Mouse (Mus musculus): ENCODE measurements around the gene Gm49394. TPM values are rescaled to one million over a fixed set of nuclear protein-coding genes. Genes with fewer than 3 reads are reported as not detected.
A peak's percentile ranks its signal among the peaks of the same experiment; 100 is the strongest.

Gene Gm49394
- total RNA-seq, 2 experiments from 2014 or later, result not detected

DNA sequence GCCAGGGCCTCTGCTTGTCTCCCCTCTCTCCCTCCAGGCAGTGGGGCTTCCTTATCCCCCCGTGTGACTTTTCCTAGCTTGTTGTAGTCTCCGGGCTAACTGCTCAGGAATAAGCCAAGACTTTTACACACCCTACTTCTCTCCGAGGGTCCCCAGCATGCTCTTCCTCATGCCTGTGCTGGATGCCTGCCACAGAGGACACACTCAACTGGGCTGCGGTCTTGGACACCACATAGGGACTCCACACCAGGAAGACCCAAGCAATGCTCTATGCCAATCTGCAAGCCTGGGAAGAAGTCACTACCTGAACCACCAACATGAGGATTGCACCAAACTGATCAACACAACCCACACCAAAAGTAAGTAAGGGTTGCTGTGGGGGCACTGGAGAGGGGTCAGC is 3.6 kb downstream of the Gm49394 start:
- intact Hi-C loops (cut with DNase I), result no loop called here
- no peak for TF ChIP-seq CTCF (IDR thresholded peaks at IDR 0.05)
- Histone ChIP-seq H3K27ac (no peak overlapping the region), H3K4me3 (no peak overlapping the region)
- DNase-seq, result no peak

DNA sequence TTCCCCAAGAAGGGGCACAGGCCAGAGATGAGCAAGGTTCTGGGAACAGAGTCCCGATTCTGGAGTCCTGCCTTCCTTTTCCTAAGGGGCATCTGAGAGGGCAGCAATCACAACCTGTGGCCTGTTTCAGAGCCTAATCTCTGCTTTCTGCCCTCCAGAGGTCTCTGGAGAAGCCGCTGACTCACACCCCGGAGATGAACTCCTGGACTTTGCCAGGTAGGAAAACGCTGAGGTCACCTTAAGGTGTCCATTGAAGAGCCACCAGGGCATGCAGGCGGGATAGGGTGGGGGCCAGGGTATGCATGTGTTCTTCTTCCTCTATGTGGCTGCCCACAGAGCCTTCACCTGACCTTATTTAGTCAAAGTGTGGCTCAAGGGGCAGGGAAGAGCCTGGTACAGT is 4.4 kb downstream of the Gm49394 start:
- Histone ChIP-seq H3K27ac (no peak overlapping the region), H3K4me3 (no peak overlapping the region)
- no peak for TF ChIP-seq CTCF (IDR thresholded peaks at IDR 0.05)
- DNase-seq, result no peak
- intact Hi-C loops (cut with DNase I), result no loop called here

DNA sequence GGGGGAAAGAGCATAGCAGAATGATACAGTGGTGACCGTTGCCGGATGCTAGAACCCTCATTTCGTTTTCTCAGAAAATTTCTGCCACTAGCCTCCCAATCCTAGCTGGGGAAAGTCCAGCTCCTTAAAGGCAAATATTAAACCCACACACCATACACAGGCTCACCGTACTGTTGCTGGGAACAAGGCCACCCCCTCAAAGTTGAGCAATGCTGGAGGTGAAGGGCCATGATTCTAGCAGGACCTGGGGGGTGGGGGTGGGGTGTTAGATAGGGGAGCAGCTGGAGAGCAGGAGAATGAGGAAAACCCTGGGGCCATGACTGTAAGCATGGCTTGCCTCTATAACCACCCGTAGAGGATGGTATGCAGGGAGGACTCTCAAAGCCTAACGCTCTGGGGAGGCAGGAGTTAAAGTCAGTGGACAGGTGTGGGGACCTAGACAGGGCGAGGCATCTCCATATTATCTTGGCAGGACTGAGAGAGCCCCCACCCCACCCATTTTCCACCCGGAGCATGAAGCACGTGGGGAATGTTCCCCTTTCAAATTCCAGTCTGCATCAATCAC is 5.2 kb downstream of the Gm49394 start:
- intact Hi-C loops (cut with DNase I), result loop anchor here (5.0 kb wide), 1 partner anchor 37 kb away; no protein-coding TSS in a partner anchor
- Histone ChIP-seq H3K27ac (no peak overlapping the region), H3K4me3 (no peak overlapping the region)
- no peak for TF ChIP-seq CTCF (IDR thresholded peaks at IDR 0.05)
- no peak for DNase-seq

DNA sequence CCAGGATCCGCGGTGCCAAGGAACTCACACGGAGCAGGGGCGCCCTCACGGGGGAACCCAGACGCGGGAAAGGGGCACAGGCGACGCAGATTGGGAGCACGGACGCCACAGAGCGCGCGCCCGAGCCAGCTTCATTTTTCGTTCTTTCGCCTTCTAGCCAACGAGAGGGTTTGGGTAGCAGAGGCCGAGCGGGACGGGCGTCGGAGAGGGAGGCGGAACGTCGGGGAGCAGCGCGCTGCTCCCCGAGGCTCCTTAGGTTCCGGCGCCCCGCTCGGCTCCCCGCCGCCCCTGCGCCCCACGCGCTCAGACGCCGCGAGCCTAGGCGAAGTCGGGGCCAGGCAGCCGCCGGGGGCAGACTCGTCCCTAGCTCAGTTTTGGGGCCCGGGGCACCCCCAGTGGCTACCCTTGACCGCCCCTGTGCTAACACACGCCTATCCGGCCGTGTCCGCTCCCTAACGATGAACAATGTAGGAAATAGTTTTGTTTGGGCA is 5.8 kb downstream of the Gm49394 start:
- Histone ChIP-seq H3K27ac (no peak overlapping the region), H3K4me3 (peak overlapping the region; percentile 54)
- no peak for TF ChIP-seq CTCF (IDR thresholded peaks at IDR 0.05)
- intact Hi-C loops (cut with DNase I), result loop anchor here (5.0 kb wide), 1 partner anchor 37 kb away; no protein-coding TSS in a partner anchor
- DNase-seq, result peak; percentile 48

DNA sequence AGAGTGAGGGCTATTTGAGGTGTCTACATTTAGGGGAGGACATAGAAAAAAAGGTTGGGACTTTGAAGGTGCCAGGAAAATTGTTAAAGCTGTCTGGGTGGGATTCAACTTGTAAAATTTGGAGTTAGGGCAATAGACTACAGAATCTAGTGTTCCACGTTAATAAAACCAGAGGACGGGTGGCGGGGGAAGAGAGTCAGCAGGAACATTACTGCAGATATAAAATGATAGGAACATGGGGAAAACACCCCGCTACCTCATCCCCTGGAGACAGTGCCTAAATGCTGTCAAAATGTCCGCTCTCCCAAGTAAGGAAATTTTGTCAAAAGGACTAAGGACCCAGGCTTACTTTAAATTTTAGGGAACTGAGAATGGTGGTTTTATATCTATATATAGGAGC is 6.6 kb downstream of the Gm49394 start:
- no peak for TF ChIP-seq CTCF (IDR thresholded peaks at IDR 0.05)
- intact Hi-C loops (cut with DNase I), result loop anchor here (5.0 kb wide), 1 partner anchor 36 kb away; no protein-coding TSS in a partner anchor
- Histone ChIP-seq H3K4me3 (no peak overlapping the region), H3K27ac (no peak overlapping the region)
- no peak for DNase-seq

DNA sequence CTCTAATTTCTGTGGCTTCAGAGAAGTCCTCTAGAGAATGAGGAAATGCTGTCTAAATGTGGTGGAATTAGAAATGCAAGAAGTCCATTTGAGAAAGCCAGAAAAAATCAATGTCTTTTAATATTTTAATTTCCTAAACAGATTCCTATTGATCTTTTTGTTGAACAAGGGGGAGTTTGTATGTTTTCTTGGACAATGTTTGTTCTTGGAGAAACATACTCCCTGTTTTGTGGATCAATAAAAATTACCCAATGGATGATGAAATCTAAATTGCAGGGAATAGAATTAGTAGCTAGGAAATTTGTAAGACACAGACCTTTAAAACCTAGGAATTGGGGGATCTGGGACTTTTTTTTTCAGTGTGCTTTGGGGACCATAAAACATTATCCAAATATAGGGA is 7.9 kb downstream of the Gm49394 start:
- no peak overlapping the region for H3K27ac ChIP-seq
- no peak for TF ChIP-seq CTCF (IDR thresholded peaks at IDR 0.05)
- no peak overlapping the region for H3K4me3 ChIP-seq
- no peak for DNase-seq
- intact Hi-C loops (cut with DNase I), result loop anchor here (5.0 kb wide), 1 partner anchor 35 kb away; no protein-coding TSS in a partner anchor

DNA sequence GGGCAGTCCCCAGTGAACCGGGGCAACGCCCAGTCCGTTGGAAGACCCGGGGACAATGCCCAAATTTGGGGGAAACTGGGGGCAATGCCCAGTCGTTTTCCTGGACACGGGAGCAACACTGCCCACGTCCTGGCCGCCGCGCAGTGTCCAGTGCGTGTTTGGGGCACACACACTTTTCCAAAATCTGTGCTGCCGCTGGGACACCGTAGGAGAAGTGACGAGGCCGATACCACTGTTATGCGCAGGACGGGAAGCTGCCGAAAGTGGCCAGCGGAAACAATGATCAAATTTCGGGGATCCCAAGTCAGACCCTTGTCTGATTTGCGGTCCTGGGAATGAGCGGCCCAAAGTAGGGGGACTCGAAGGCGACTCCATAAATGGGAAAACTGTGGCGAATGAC is 8.7 kb downstream of the Gm49394 start:
- DNase-seq, result no peak
- TF ChIP-seq CTCF (IDR thresholded peaks at IDR 0.05), result no peak
- peak overlapping the region; percentile 72 for H3K4me3 ChIP-seq
- intact Hi-C loops (cut with DNase I), result loop anchor here (5.0 kb wide), 1 partner anchor 34 kb away; no protein-coding TSS in a partner anchor
- no peak overlapping the region for H3K27ac ChIP-seq

DNA sequence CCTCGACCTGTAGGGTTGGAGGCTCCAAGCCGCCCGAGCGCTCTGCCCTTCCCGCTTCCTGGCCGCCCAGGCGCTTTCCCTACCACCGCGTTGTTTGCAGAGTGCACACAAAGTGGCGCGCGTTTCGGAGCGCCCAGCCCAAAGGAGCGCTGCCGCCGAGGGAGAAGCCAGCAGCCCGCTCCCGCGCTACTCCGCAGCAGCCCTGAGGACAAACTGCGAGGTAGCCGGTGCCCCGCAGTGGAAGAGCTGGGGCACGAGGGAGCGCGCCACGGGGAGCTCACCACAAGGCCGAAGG is 9.1 kb downstream of the Gm49394 start:
- H3K27ac ChIP-seq, result no peak overlapping the region
- intact Hi-C loops (cut with DNase I), result loop anchor here (5.0 kb wide), 1 partner anchor 33 kb away; no protein-coding TSS in a partner anchor
- peak; percentile 28 for DNase-seq
- TF ChIP-seq CTCF (IDR thresholded peaks at IDR 0.05), result no peak
- H3K4me3 ChIP-seq, result peak overlapping the region; percentile 72

DNA sequence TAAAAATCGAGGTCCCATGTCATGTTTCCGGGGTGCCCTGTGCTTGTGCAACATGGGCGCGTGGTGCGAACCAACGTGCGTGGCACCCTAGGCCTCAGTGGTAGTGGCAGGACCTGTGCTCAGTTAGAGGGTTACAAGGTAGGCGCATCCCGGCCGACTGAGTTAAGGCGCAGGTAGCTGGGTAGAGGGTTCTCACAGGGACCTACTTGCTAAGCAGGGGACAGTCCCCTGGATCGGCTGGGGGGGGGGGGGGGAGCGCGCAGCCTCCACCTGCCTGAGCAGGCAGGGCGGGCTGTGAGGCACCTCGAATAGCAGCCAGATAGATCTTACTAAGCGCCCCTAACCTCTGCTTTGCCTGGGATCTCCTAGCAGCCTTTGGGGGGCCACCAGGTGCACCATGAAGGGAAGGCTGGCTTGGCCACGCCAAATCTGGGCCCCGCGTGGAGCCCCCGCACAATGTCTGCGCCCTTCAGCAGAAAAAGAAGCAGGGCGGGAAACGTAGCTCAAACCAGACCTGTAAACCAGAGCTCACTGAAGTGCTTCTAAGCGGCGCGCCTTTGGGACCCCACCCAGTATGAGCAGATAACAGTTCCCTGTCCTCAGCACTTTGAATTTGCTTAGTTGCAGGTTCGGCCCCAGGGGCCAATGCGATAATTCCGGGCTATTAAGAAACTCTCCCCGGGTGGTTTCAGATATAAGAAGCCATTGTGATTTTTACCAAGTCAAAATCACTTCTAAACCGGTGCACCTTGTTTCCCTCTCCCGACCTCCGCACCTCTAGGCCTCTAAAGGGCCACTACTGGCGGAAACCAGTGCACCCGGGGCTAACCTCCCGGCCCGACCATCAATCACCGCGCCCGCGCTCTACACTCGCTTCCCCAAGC is 9.7 kb downstream of the Gm49394 start:
- DNase-seq, result no peak
- no peak overlapping the region for H3K27ac ChIP-seq
- TF ChIP-seq CTCF (IDR thresholded peaks at IDR 0.05), result no peak
- intact Hi-C loops (cut with DNase I), result loop anchor here (5.0 kb wide), 1 partner anchor 33 kb away; no protein-coding TSS in a partner anchor
- H3K4me3 ChIP-seq, result peak overlapping the region; percentile 72

DNA sequence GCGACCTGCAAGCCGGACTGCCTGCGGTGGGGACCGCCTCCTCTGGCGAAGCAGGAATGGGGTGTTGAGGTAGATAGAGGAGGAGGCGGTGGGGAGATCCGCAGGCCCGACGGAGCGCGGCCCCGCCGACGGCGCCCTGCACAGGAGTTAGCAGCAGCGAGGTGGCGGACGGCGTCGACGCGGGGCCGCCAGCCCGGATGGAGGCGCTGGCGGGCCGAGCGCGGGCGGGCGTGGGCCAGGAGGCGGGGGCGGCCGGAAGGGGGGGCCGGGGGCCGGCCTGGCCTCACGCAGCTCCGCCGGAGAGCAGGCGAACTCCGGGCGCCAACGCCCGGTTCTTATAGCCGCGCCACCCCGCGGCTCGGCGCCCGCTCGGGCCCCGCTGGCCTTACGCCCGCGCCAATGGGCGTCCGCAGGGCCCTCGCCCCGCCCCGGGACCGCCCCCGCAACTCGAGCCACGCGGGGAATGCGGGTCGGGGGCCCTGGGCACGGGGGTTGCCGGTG is 10.5 kb downstream of the Gm49394 start:
- intact Hi-C loops (cut with DNase I), result no loop called here
- H3K4me3 ChIP-seq, result peak overlapping the region; percentile 72
- peak; percentile 27; the same call in 1 of the 2 replicates for TF ChIP-seq CTCF (IDR thresholded peaks at IDR 0.05)
- peak overlapping the region; percentile 38; the same call in 1 of the 2 replicates for H3K27ac ChIP-seq
- DNase-seq, result peak; percentile 67

DNA sequence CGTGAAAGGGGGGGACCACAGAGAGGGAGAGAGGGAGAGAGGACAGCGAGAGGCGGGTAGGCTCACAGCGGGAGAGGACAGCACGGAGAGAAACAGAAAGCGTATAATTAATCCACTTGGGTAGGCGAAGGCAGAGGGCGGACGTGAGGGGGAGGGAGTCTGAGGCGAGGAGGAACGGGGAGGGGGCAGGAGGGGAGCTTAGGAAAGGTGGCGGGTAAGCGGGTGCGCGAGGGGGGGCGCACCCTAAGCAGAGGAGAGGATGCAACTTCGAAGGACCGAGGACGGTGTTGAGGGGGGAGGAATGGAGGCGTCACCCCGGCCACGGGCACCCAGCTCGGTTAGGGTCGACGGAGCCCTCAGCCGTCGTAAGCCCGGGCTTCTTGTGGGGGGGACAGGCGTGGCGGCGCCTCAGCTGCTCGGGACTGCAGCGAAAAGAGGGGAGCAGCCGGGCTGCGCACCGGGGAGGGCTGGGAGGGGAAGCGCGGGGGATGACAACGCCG is 11.0 kb downstream of the Gm49394 start:
- H3K27ac ChIP-seq, result peak overlapping the region; percentile 38; the same call in 1 of the 2 replicates
- intact Hi-C loops (cut with DNase I), result no loop called here
- no peak for TF ChIP-seq CTCF (IDR thresholded peaks at IDR 0.05)
- DNase-seq, result no peak
- peak overlapping the region; percentile 72 for H3K4me3 ChIP-seq

DNA sequence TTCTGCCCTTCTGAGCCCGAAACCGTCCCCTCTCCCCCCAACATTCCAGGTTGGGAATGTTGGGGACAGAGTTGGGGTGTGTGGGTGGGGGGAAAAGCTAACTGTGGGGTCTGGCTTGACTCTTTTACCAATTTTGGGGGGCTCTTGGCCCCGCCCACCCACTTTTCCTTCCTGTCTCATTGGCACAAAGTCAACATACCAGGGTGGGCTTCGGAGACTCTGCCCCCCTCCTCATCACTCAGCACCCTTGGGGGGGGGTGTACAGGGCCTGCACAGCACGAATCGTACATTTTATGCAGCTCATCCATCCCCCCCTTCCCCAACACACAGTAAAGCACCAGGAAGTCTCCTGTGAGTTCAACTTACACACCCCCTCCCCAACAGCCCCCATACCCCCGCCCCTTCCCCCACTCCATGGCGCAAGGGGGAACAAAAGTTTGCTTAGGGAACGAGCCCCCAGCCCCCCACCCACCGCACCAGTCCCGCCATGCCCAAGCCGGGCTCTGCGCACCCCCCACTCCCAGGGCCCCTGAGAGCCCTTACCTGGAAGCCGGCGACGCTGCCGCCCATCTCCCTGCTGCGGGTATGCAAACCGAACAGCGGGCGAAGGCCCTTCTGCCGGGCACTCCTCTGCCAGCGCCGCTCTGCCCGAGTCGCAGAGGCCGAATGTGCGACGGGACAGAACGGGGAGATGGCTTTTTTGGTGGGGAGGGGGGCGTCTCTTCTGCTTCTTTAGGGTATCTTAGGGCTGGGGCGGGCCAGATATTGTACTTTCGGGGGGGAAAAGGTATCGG is 11.7 kb downstream of the Gm49394 start:
- TF ChIP-seq CTCF (IDR thresholded peaks at IDR 0.05), result no peak
- intact Hi-C loops (cut with DNase I), result no loop called here
- Histone ChIP-seq H3K27ac (no peak overlapping the region), H3K4me3 (peak overlapping the region; percentile 72)
- no peak for DNase-seq

Data from gastrocnemius, adult 2 months (tissue).